Mouse (Mus musculus) cortical plate, adult 2 months (tissue): ENCODE results near the gene Hes5. TPM values are rescaled to one million over a fixed set of nuclear protein-coding genes. Genes with fewer than 3 reads are reported as not detected.

ENCODE experiments used
- H3K27ac ChIP-seq: fragments of 200-500 bp; 2 replicates; pipeline ENCODE4 v1.5.1; 2012; ENCODE audit warnings: low read length, control low read depth, inconsistent platforms; ENCODE audit not compliant: insufficient read depth
- H3K4me1 ChIP-seq: fragments of 200-500 bp; 2 replicates; pipeline ENCODE4 v1.6.1; 2011; ENCODE audit warnings: low read length; ENCODE audit not compliant: control insufficient read depth, insufficient read depth
- H3K4me3 ChIP-seq: fragments of 200-500 bp; 2 replicates; pipeline ENCODE4 v1.5.1; 2011; ENCODE audit warnings: mild to moderate bottlenecking, low read length, control low read depth; ENCODE audit not compliant: insufficient read depth
- CTCF ChIP-seq: fragments of 200-500 bp; IDR thresholded peaks from 2 replicates; pipeline ENCODE4 v1.5.1; 2011; ENCODE audit warnings: mild to moderate bottlenecking, control low read depth, low read length; ENCODE audit not compliant: insufficient read depth; ENCODE audit errors: extremely low read depth
- POLR2A ChIP-seq: fragments of 200-500 bp; IDR thresholded peaks from 2 replicates; pipeline ENCODE4 v1.6.1; 2011; ENCODE audit warnings: mild to moderate bottlenecking, low read length, control low read depth; ENCODE audit not compliant: insufficient read depth; ENCODE audit errors: extremely low read depth
- polyA plus RNA-seq: library from polyadenylated mRNA; depleted of rRNA; stranded (reverse); fragments of >200 nt; gene quantifications from 2 replicates; pipeline ENCODE4 v1.2.3, GENCODE M21; 2012; rRNA removed

The Hes5 gene
- polyA plus RNA-seq, result 25.9 and 28.2 TPM in 2 replicates

- Histone ChIP-seq H3K4me3 (peak within 1 kb of the TSS; percentile 93), H3K27ac (peak within 1 kb of the TSS; percentile 62), H3K4me1 (peaks cover 4% of the 10 kb centered on the region)
- no peak for TF ChIP-seq CTCF
- TF ChIP-seq POLR2A, result peak; percentile 65
Observed at GRCm38 (mm10) chr4:154960690-154961225, at the start of gene Hes5. TSS of gene Hes5 (plus strand) at chr4:154960923.

DNA sequence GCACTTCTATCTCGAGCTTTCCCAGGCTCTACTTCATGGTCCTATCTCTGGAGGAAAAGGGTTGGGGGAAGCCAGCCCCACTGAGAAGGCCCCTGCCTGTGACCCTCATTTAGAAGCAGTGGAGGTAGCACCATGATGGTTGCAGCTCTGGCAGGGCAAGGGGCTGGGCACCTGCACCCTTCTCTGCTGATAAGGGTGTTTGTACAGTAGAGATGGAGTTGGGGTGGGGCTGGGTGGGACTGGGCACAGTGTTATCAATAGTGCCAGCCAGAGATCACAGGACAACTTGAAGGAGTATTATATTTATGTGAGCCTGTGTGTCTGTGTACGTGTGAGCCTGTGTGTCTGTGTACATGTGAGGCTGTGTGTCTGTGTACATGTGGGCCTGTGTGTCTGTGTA, 49.1 kb upstream of the Hes5 start:
- no peak for TF ChIP-seq CTCF
- TF ChIP-seq POLR2A, result no peak
- H3K4me1 ChIP-seq, result no peaks in the 10 kb centered on the region

DNA sequence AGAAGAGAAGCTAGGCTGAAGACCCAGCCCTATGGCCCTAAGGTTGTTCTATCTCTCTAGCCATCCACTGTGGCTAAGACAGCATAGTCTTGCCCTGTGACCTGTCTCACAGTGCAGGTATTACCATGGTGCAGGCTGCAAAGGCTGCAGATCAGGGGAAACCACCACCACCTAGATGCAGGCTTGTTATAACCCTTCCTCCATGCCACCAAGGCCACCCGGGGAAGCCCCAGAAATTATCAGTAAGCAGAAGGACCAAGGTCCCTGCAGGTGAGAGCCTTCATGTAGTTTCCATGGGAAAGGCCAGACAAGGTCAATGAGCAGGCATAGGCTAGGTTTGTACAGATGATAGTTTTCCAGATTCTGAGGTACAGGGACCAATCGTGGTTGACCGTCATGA, 46.9 kb upstream of the Hes5 start:
- Histone ChIP-seq H3K27ac (no peak overlapping the region), H3K4me1 (no peaks in the 10 kb centered on the region), H3K4me3 (no peak overlapping the region)
- TF ChIP-seq CTCF (no peak), POLR2A (no peak)

More for the DNA sequence above, 49.1 kb upstream of the Hes5 start:
- Histone ChIP-seq H3K4me3 (no peak overlapping the region), H3K27ac (no peak overlapping the region)

GRCm38 (mm10) chr4:154914252-154914651, 46.5 kb upstream of the Hes5 start:
- TF ChIP-seq POLR2A (no peak), CTCF (no peak)
- H3K4me3 ChIP-seq, result no peak overlapping the region
- H3K27ac ChIP-seq, result no peak overlapping the region
- H3K4me1 ChIP-seq, result no peaks in the 10 kb centered on the region

DNA sequence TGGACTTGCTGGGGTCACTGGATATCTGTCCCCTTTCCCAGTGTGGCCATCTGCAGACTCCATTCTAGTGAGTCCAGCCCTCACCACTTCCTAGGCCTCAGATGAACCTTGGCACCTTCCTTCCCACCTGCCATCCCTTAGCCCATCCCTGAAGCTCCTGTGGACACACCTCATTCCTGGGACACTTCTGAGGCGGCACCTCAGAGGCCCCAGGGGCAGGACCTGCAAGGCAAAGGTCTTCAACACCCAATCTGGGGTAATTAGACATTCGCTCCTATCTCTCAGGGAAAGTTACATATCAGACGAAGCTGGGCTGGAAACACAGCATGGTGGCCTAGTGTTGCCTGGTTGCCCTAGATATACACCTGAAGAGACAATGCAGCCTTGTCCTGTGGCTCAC, 46.0 kb upstream of the Hes5 start:
- Histone ChIP-seq H3K4me1 (no peaks in the 10 kb centered on the region), H3K27ac (no peak overlapping the region), H3K4me3 (no peak overlapping the region)
- no peak for TF ChIP-seq CTCF
- TF ChIP-seq POLR2A, result no peak

- H3K4me3 ChIP-seq, result no peak overlapping the region
- TF ChIP-seq CTCF (no peak), POLR2A (no peak)
- no peak overlapping the region for H3K27ac ChIP-seq
- H3K4me1 ChIP-seq, result no peaks in the 10 kb centered on the region
Observed at GRCm38 (mm10) chr4:154915286-154915685, 45.4 kb upstream of the Hes5 start.

- TF ChIP-seq CTCF, result no peak
- no peak for TF ChIP-seq POLR2A
- Histone ChIP-seq H3K4me3 (no peak overlapping the region), H3K27ac (no peak overlapping the region), H3K4me1 (no peaks in the 10 kb centered on the region)
Observed at GRCm38 (mm10) chr4:154916662-154917061, 44.1 kb upstream of the Hes5 start.

GRCm38 (mm10) chr4:154922291-154922690, 38.4 kb upstream of the Hes5 start:
- Histone ChIP-seq H3K27ac (no peak overlapping the region), H3K4me3 (no peak overlapping the region), H3K4me1 (no peaks in the 10 kb centered on the region)
- TF ChIP-seq CTCF (no peak), POLR2A (no peak)

DNA sequence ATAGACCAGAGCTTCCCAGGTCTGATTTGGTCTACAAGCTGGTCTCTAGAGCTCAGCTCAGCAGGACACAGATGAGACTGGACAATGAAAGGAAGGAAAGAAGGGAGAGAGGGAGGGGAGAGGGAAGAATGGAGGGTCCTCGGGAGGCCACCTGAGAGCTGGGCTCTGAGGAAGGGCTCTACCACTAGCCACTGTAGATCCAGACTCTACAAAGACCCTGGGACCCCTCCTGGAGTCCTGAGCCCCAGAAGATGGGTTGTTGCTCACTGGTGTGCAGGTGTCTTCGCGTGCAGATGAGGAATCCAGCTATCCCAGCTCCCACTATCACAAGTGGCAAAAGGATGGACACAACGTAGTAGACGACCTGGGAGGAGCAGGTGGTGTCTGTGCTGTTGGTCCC, 37.8 kb upstream of the Hes5 start:
- Histone ChIP-seq H3K4me1 (no peaks in the 10 kb centered on the region), H3K27ac (no peak overlapping the region), H3K4me3 (no peak overlapping the region)
- TF ChIP-seq POLR2A (no peak), CTCF (no peak)

- no peak overlapping the region for H3K27ac ChIP-seq
- TF ChIP-seq POLR2A, result no peak
- 0 out of 2 replicates have a peak, but pooled peaks have one; percentile 18 for TF ChIP-seq CTCF
Observed at GRCm38 (mm10) chr4:154925413-154925812, 35.3 kb upstream of the Hes5 start.

More at GRCm38 (mm10) chr4:154925413-154925812, 35.3 kb upstream of the Hes5 start:
- Histone ChIP-seq H3K4me1 (no peaks in the 10 kb centered on the region), H3K4me3 (no peak overlapping the region)
